Mouse (Mus musculus) c-Kit-negative CD71-positive TER-119-positive erythroid progenitor cells, embryonic 14.5 days (primary cell): Measurements from ENCODE around the gene Ostf1.
A peak's percentile ranks its signal among the peaks of the same experiment; 100 is the strongest.

Experiments
- DNase-seq: peaks from one replicate; pipeline ENCODE4 v3.0.0-alpha.2; 2013; ENCODE audit warnings: low read depth, low spot score

Ostf1 gene

GRCm38 (mm10) chr19:18644084-18644483, 12.5 kb upstream of the Ostf1 start:
- peak; percentile 79 for DNase-seq

DNA sequence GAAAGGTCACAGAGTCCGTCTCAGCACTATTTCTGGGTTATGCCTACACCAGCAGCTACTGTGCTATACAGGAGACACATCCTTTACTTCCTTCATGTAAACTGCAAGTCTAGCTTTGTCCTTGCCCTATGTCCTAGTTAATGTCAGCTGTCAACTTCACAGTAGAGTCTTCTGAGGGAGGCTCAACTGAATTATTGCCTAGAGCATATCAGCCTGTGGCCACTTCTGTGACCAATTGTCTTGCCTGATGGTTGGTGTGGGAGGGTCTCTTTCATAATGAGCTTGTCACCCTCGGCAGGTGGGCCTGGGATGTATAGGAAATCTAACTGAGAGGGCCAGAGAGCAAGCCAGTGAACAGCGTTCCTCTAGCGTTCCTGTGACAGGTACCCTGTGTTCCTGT, 11.8 kb upstream of the Ostf1 start:
- DNase-seq = no peak

DNA sequence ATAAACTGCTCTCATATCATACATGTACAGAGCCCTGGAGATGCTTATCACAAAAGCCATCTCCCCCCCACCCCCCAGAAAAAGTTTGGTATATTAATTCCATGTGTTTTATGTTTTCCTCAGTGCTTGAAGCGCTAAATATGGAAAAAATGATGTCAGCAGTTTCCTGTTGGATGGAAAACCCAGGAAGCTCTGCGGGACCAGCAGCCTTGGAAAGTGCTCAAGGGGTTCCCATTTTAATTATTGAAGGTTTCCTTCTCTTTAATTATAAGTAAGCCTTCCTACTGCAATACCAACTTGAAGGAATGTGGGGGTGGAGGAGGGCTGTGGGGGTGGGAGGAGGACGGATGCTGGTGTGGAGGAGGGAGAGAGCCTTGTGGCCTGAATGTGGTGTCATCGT, 9.4 kb upstream of the Ostf1 start:
- DNase-seq = no peak

GRCm38 (mm10) chr19:18639552-18639951, 7.9 kb upstream of the Ostf1 start:
- no peak for DNase-seq

DNA sequence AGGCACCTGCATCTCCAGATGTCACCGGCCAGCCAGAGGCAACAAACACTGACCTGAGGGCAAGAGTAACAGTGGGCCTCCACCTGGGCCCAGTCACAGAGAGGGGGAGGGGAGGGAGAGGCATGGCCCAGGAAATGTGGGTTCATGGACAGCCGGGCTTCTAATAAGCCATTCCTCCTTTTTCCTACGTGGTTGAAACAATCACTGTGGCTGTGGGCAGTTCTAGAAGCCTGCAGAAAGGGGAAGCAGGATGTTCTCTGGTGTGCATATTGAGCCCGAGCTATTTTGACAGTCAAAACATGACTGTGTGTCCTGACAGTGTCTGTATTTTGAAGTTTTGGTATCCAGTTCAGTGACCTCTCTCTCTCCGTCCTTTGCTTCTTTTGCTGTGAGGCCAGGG, 7.3 kb upstream of the Ostf1 start:
- no peak for DNase-seq

DNA sequence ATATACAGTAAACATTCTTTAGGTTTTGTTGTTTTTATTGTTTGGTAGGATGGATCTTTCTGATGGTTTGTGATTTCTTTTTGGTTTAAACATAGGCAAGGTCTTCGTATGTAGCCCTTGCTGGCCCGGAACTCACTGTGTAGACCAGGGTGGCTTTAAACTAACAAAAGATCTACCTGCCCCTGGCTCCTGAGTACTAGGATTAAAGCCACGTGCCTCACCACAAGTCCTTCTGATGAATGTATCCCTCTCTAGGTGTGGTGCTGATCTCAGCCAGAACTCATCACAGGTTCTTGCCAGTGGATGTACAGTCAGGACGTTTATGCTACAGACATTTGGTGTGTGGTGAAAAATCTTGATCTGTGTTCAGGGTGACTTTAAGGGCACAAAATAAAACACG, 6.3 kb upstream of the Ostf1 start:
- no peak for DNase-seq

- no peak for DNase-seq
These were observed 885 bp upstream of the Ostf1 start for GRCm38 (mm10) chr19:18632231-18633185.

GRCm38 (mm10) chr19:18631161-18631643, 421 bp downstream of the Ostf1 start:
- DNase-seq = no peak

DNA sequence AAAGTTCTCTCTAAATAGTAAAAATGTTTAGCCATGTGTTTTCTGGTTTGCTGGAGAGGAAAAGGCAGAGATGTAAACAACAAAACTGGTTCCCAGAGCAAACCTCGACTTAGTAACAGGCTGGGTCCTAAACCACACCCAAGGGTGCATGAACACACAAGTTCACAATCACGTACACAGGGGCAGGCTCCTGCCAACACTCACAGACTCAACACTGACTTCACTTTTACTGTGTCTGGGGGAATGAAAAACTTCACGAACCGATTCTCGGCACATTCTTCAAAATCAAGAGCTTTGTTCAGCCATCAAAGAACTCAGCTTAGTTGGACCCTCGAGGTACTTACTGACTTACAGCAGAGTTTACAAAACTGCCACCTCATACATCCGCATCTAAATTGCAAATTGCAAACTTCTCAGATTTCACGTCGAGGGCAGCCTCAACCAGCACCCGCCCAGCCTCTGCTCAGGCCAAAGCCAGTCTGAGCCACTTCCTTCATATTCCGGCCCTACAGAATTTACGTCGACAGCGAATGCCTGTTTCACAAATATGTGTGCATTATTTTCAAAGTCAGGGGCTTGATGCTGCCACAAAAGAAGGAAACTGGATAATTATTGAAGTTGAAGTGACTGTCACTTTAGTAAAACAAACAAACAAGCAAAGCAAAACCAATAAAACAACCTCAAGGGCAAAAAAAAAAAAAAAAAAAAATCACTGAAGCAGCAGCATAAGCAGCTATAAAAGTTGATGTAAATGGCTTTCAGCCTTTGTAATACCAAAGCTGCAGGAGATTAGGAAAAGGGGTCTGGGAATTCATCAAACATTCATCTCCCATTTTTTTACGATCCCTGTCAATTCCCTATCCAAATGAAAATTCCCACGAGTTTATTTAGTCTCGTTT, 1.2 kb downstream of the Ostf1 start:
- DNase-seq = no peak

DNA sequence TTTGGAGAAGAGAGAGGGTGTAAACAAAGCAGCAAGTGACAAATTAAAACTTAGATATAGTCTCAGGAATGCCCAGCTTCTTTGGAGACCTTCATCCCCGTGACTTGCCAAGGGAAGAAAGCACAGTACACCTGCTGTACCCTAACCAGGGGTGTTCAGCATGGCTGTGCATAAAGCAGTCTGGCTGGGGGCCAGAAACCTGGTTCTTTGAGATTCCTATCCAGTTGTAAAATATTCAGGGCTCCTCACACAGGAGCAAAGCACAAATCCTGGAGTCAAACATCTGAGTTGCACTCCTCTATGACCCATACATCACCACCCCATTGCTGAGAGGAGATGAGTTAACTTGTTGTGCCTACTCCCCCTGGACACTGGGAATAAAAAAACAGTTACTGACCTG, 2.0 kb downstream of the Ostf1 start:
- DNase-seq = no peak

- no peak for DNase-seq
These were observed 7.7 kb downstream of the Ostf1 start for GRCm38 (mm10) chr19:18623894-18624293.

GRCm38 (mm10) chr19:18619691-18620090, 11.9 kb downstream of the Ostf1 start:
- DNase-seq = no peak

GRCm38 (mm10) chr19:18619060-18619459, 12.6 kb downstream of the Ostf1 start:
- no peak for DNase-seq

- no peak for DNase-seq
These were observed 14.1 kb downstream of the Ostf1 start for GRCm38 (mm10) chr19:18617504-18617903.

- DNase-seq = no peak
These were observed 15.9 kb downstream of the Ostf1 start for GRCm38 (mm10) chr19:18615680-18616240.

GRCm38 (mm10) chr19:18614337-18614736, 17.3 kb downstream of the Ostf1 start:
- DNase-seq = no peak

GRCm38 (mm10) chr19:18608975-18609374, 22.6 kb downstream of the Ostf1 start:
- no peak for DNase-seq

GRCm38 (mm10) chr19:18607907-18608306, 23.7 kb downstream of the Ostf1 start:
- no peak for DNase-seq

- DNase-seq = no peak
These were observed 28.6 kb downstream of the Ostf1 start for GRCm38 (mm10) chr19:18603011-18603410.

DNA sequence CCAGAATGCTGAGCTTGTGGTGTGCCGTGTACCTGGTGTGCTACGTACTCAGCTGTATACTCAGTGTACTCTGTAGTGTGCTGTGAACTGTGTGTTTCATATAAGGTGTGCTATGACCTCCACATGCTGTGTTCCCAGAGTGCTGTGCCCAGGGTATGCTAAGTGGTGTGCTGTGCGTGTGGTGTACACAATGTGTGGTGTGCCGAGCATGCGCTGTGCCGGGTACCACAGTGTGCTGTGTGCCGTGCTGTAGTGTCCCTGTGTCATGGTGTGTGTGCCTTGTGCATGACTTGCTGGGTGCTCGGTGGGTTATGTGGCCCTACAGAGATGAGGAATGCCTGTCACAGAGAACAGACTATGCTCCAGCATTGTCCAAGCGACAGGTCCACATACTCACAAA, 31.0 kb downstream of the Ostf1 start:
- DNase-seq = no peak

DNA sequence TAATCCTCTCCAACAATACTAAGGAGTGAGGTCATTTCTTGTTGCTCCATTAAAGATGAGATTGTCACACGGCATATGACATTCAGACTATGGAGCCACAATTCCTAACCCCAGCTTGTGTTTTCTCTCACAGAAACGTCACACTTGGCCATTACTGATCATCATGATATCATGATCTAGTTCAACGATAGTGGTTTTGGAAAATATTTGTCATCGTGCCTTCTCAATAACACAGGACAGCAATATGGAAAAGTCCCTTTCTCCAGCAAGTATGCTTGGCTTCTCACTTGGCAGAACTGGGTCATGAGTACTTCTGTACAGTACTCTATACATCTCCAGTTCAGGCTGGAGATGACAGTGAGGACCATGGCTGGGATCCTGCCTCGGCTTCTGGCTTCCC, 32.0 kb downstream of the Ostf1 start:
- DNase-seq = no peak

DNA sequence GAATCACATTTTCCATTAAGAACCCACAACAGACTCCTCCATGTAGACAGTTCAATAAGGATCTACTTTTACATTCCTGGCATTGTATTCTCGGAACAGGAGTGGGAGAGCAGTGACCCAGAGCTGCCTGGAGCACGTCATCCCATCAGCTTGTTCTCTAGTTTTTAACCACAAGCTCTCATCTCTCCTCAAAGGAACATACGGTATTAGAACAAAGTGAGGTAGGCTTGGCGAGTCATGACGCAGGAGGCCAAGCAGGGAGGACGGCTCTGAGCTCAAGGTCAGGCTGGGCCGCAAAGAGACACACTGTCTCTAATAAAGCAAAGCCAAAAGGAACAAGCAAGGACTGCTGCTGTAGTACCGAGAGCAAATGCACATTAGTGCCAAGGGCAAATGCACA, 32.6 kb downstream of the Ostf1 start:
- DNase-seq = no peak
